Mouse (Mus musculus) ES-E14 (cell line): ENCODE results near the gene Psmd2. TPM values are rescaled to one million over a fixed set of nuclear protein-coding genes. Genes with fewer than 3 reads are reported as not detected.

ENCODE experiments used
- DNase-seq: peaks from one replicate; pipeline ENCODE4 v3.0.0-alpha.2; 2013; ENCODE audit warnings: low read depth, low spot score
- H3K27ac ChIP-seq: 2 replicates; pipeline ENCODE4 v1.5.1; 2012; ENCODE audit warnings: low read depth, mild to moderate bottlenecking, low read length, moderate library complexity, mixed read lengths; ENCODE audit not compliant: poor library complexity, insufficient read depth, severe bottlenecking
- H3K36me3 ChIP-seq: 2 replicates; pipeline ENCODE4 v1.6.1; 2012; ENCODE audit warnings: mild to moderate bottlenecking, low read length, moderate library complexity, mixed read lengths; ENCODE audit not compliant: control insufficient read depth, poor library complexity, insufficient read depth, severe bottlenecking
- H3K4me1 ChIP-seq, 2 experiments: fragments of 150-350 bp in 1 of 2; sonication (generic) in 1 of 2; 2 replicates each; pipeline ENCODE4 v1.6.1; 2012; ENCODE audit warnings: low read length in 2 of 2, mild to moderate bottlenecking in 1 of 2, mixed read lengths in 1 of 2; ENCODE audit not compliant: control insufficient read depth in 2 of 2, insufficient read depth in 2 of 2, poor library complexity in 1 of 2
- H3K4me3 ChIP-seq, 2 experiments: fragments of 150-350 bp in 1 of 2; sonication (generic) in 1 of 2; 2 replicates each; pipeline ENCODE4 v1.5.1; 2012; ENCODE audit warnings: low read length in 2 of 2, low read depth in 1 of 2, mild to moderate bottlenecking in 1 of 2, mixed read lengths in 1 of 2; ENCODE audit not compliant: insufficient read depth in 1 of 2, poor library complexity in 1 of 2, severe bottlenecking in 1 of 2
- H3K9ac ChIP-seq: 2 replicates; pipeline ENCODE4 v1.6.1; 2012; ENCODE audit warnings: low read depth, mild to moderate bottlenecking, low read length, mixed read lengths; ENCODE audit not compliant: poor library complexity, insufficient read depth, severe bottlenecking
- H3K9me3 ChIP-seq: fragments of 150-350 bp; sonication (generic); 2 replicates; pipeline ENCODE4 v1.6.1; 2012; ENCODE audit warnings: low read depth, mild to moderate bottlenecking, low read length; ENCODE audit not compliant: control insufficient read depth, insufficient read depth
- CHD2 ChIP-seq: IDR thresholded peaks from 2 replicates; pipeline ENCODE4 v1.6.1; 2014; ENCODE audit warnings: mild to moderate bottlenecking, low read depth, low read length, inconsistent platforms
- HCFC1 ChIP-seq: IDR thresholded peaks from 2 replicates; pipeline ENCODE4 v1.6.1; 2012; ENCODE audit warnings: low read length, inconsistent platforms, borderline replicate concordance; ENCODE audit not compliant: insufficient read depth
- MAFK ChIP-seq: IDR thresholded peaks from 2 replicates; pipeline ENCODE4 v1.6.1; 2014; ENCODE audit warnings: mild to moderate bottlenecking, low read depth, low read length, inconsistent platforms; ENCODE audit not compliant: insufficient read depth
- ZC3H11A ChIP-seq: IDR thresholded peaks from 2 replicates; pipeline ENCODE4 v1.6.1; 2012; ENCODE audit warnings: low read depth, mild to moderate bottlenecking, inconsistent platforms, low read length, borderline replicate concordance
- ZNF384 ChIP-seq: IDR thresholded peaks from 2 replicates; pipeline ENCODE4 v1.6.1; 2012; ENCODE audit warnings: low read depth, low read length, inconsistent platforms
- in situ Hi-C, 2 experiments: fragments of 600-800 bp; cut with MboI; formaldehyde crosslinking; loops; one replicate each; pipeline ENCODE4 v1.15.1; 2025; ENCODE audit warnings: low sequenced_read_pairs in 2 of 2, inconsistent platforms in 1 of 2; ENCODE audit not compliant: unreplicated experiment in 2 of 2
- total RNA-seq: library from RNA; depleted of rRNA; stranded (reverse); fragments of 300-350 nt; gene quantifications from 2 replicates; pipeline ENCODE4 v1.2.3, GENCODE M21; 2012

The Psmd2 gene
- total RNA-seq, 1 experiment, result 302 TPM

DNA sequence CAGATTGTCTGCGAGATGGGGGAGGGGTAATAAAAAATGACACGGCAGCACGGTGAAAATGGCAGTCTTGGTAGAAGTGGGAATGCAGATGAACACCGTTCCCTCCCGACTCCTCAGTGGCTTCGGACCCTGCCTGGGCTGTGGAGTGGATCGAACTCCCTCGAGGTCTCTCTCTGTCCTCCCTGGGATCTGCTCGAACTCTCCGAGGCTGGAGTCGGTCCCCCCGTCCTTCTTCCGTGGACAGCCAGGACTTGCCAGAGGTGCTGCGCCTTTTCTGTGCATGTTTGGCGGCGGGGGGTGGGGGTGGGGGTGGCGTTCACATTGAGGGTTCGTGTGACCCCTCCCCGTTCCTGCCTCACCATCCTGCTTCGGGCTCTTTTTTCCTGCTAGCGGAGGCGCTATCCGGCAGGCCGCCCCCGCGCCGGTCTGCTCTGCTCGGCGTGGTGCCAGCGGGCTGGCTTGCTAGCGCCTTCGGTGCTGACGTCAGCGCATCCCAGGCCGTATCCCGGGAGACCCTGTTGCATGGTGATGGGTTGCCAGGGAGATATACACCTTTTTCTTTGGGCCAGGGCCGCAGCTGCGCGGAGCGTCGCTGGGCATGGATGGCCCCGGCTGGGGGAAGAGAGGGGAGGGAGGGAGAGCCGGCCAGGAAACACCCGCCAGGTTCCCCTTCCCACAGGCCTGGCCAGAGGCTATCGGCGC is 44.3 kb downstream of the Psmd2 start:
- H3K36me3 ChIP-seq, result peaks cover 8% of the 10 kb centered on the region
- H3K4me1 ChIP-seq, result peaks cover 0 to 22% of the 10 kb centered on the region in 2 experiments; a peak in 3 of 4 replicates
- peak overlapping the region; percentile 1 to 42 for H3K4me3 ChIP-seq
- peak overlapping the region; percentile 18; the same call in 1 of the 2 replicates for H3K9ac ChIP-seq
- in situ Hi-C loops, result no loop called here
- DNase-seq, result no peak
- TF ChIP-seq ZC3H11A, result no peak
- peak; percentile 58; the same call in 1 of the 2 replicates for TF ChIP-seq MAFK
- TF ChIP-seq ZNF384, result no peak
- H3K9me3 ChIP-seq, result no peaks in the 10 kb centered on the region
- no peak overlapping the region for H3K27ac ChIP-seq

DNA sequence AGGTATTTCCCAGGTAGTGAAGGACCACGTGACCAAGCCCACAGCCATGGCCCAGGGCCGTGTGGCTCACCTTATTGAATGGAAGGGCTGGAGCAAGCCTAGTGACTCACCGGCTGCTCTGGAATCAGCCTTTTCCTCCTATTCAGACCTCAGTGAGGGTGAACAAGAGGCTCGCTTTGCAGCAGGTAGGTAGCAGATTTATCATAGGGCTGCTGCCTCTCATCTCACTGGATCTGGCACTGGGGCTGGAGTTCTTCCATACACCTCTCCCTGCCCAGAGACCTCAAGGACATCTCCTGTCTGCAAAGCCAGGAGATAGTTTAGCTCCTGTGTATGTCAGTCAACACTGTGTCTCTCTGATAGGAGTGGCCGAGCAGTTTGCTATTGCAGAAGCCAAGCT is 47.8 kb downstream of the Psmd2 start:
- Histone ChIP-seq H3K36me3 (peaks cover 4% of the 10 kb centered on the region; the same call in 1 of the 2 replicates), H3K4me1 (peaks cover 3 to 25% of the 10 kb centered on the region in 2 experiments; a peak in 3 of 4 replicates), H3K4me3 (no peak overlapping the region), H3K9me3 (no peaks in the 10 kb centered on the region), H3K9ac (no peak overlapping the region), H3K27ac (no peak overlapping the region)
- in situ Hi-C loops, result no loop called here
- TF ChIP-seq HCFC1 (no peak), MAFK (no peak), ZNF384 (no peak), ZC3H11A (no peak), CHD2 (no peak)
- DNase-seq, result no peak

DNA sequence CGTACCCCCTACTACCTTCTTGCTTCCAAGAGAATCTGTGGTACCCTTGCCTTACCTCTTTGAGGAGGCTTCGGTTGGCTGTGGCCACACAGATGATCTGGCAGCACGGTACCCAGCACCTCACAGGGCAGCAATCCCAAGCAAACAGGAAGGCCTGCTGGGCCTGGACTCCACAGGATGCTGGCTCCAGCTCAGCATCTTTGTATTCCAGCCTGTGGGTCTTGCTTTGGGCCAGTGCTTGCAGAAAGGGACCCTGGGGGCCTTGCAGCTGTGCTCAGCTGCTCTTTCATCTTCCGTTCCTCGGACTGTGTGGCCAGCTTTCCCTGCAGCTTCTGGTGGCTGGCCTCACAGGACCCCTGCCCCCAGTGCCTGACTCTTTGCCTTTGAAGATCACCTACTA is 48.6 kb downstream of the Psmd2 start:
- H3K27ac ChIP-seq, result no peak overlapping the region
- H3K4me1 ChIP-seq, result peaks cover 3 to 21% of the 10 kb centered on the region in 2 experiments; a peak in 3 of 4 replicates
- H3K9me3 ChIP-seq, result no peaks in the 10 kb centered on the region
- no peak overlapping the region for H3K4me3 ChIP-seq
- no peak for DNase-seq
- no peak overlapping the region for H3K9ac ChIP-seq
- TF ChIP-seq HCFC1 (no peak), ZC3H11A (no peak), ZNF384 (no peak), CHD2 (no peak), MAFK (no peak)
- in situ Hi-C loops, result no loop called here
- peaks cover 4% of the 10 kb centered on the region for H3K36me3 ChIP-seq

DNA sequence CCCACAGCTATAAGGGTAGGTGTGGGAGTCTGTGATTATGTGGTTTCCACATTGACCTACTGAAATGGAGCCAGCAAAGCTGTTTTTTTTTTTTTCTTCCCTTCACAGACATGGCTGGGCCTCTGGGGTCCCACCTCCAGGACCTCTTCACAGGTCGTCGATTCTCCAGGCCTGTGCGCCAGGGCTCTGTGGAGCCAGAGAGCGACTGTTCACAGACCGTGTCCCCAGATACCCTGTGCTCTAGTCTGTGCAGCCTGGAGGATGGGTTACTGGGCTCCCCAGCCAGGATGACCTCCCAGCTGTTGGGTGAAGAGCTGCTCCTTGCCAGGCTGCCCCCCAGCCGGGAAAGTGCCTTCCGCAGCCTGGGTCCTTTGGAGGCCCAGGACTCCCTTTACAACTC is 49.9 kb downstream of the Psmd2 start:
- in situ Hi-C loops, result no loop called here
- H3K9ac ChIP-seq, result peak overlapping the region; percentile 65
- peak overlapping the region; percentile 79 for H3K27ac ChIP-seq
- peaks cover 7% of the 10 kb centered on the region for H3K36me3 ChIP-seq
- no peaks in the 10 kb centered on the region for H3K9me3 ChIP-seq
- TF ChIP-seq CHD2 (no peak), HCFC1 (no peak), MAFK (no peak), ZC3H11A (no peak), ZNF384 (no peak)
- peak overlapping the region; percentile 65 to 67 for H3K4me3 ChIP-seq
- no peak for DNase-seq
- H3K4me1 ChIP-seq, result peaks cover 4 to 17% of the 10 kb centered on the region in 2 experiments
